In the genomic region with DNA sequence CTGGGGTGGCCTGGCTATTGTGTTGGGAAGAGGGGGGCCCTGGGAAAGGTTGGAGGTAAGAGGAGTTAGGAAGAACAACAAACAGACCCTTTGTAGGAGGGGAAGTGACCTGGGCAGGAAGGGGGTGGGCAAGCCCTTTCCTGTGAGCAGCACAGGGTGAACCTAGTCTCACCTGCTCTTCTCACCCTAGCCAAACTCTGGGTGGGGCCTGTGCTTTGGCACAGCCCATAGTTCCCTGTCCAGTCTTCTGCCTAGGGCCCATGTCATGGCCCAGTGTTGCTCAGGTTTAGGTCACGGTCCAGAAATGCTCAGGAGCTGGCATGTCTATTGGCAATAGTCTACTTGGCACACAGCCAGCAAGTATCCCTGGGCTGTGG, we compare ENCODE assay signal across 10 mouse cellular contexts. TPM values are rescaled to one million over a fixed set of nuclear protein-coding genes. Genes with fewer than 3 reads are reported as not detected.
A peak's percentile ranks its signal among the peaks of the same experiment; 100 is the strongest.
DNase-seq lines count a peak whose midpoint lies in the region; ATAC-seq lines count a peak whose summit lies in the region.
"Had no signal": no experiment of that assay in that cellular context is flagged by ENCODE, and none has a peak within 500 bp of the region (broad histone marks: within the 10 kb centered on the region; RNA-seq: fewer than 3 reads in every experiment).

No protein-coding gene starts in this region.

- H3K27ac ChIP-seq in kidney, embryonic 14.5 days (ENCODE audit: low read depth, low read length) = no peak overlapping the region
- peak overlapping the region; percentile 58 for H3K27ac ChIP-seq in embryonic facial prominence, embryonic 10.5 days (replicated peaks)
- H3K27ac ChIP-seq in intestine, embryonic 14.5 days (ENCODE audit: low read depth) = peak overlapping the region; percentile 62

- no peak overlapping the region for H3K4me3 ChIP-seq in kidney, embryonic 14.5 days (ENCODE audit: low read length)
- peak overlapping the region; percentile 17; the same call in 1 of the 2 replicates for H3K4me3 ChIP-seq in embryonic facial prominence, embryonic 10.5 days
- H3K4me3 ChIP-seq in intestine, embryonic 14.5 days (ENCODE audit: low read depth, low read length) = no peak overlapping the region

- H3K4me1 ChIP-seq in kidney, embryonic 14.5 days (ENCODE audit: control insufficient read depth, insufficient read depth, low read length) = peaks cover 10% of the 10 kb centered on the region; the same call in 1 of the 2 replicates
- peaks cover 26% of the 10 kb centered on the region for H3K4me1 ChIP-seq in embryonic facial prominence, embryonic 10.5 days
- H3K4me1 ChIP-seq in intestine, embryonic 14.5 days (replicated peaks; ENCODE audit: control insufficient read depth, insufficient read depth, low read length) = peaks cover 20% of the 10 kb centered on the region

- no peak overlapping the region for H3K4me2 ChIP-seq in kidney, embryonic 14.5 days (replicated peaks; ENCODE audit: low read depth, low read length)
- 0 out of 2 replicates have a peak overlapping the region, but pooled peaks have one; percentile 14 for H3K4me2 ChIP-seq in intestine, embryonic 14.5 days (ENCODE audit: low read length)

- H3K36me3 ChIP-seq in kidney, embryonic 14.5 days (ENCODE audit: control insufficient read depth, insufficient read depth, low read length) = no peaks in the 10 kb centered on the region
- no peaks in the 10 kb centered on the region for H3K36me3 ChIP-seq in embryonic facial prominence, embryonic 10.5 days (replicated peaks)
- H3K36me3 ChIP-seq in intestine, embryonic 14.5 days (ENCODE audit: control insufficient read depth, insufficient read depth, low read length) = 0 out of 2 replicates have a peak, but pooled peaks cover 2% of the 10 kb centered on the region

- H3K9me3 ChIP-seq in kidney, embryonic 14.5 days (ENCODE audit: control insufficient read depth, low read length) = no peaks in the 10 kb centered on the region
- no peaks in the 10 kb centered on the region for H3K9me3 ChIP-seq in embryonic facial prominence, embryonic 10.5 days
- no peaks in the 10 kb centered on the region for H3K9me3 ChIP-seq in intestine, embryonic 14.5 days (ENCODE audit: control insufficient read depth, low read length)

- peak; percentile 40; the same call in 1 of the 2 replicates for ATAC-seq in kidney, embryonic 14.5 days (ENCODE audit: low FRiP score, low TSS enrichment)
- ATAC-seq in intestine, embryonic 14.5 days (replicated peaks; ENCODE audit: low FRiP score, low TSS enrichment, low read depth) = peak; percentile 42

- no peak for DNase-seq in kidney, adult 11 months
- no peak for DNase-seq in embryonic facial prominence, embryonic 10.5 days (ENCODE audit: low spot score)
- DNase-seq in intestine, embryonic 14.5 days (ENCODE audit: low spot score) = peak; percentile 54
- peak; percentile 33 for DNase-seq in lung, postnatal 10 days
- DNase-seq in layer of hippocampus, adult 8-10 months (ENCODE audit: low spot score in 2 of 2) = no peak
- no peak for DNase-seq in T-cell, adult 2 months (ENCODE audit: low spot score)
- no peak for DNase-seq in thymus, postnatal 4 days

- WGBS in kidney, embryonic 14.5 days = 67% methylated on average over 1 of the region's 1 CpGs
- 74% methylated on average over 1 of the region's 1 CpGs for WGBS in embryonic facial prominence, embryonic 10.5 days
- WGBS in intestine, embryonic 14.5 days = 50% methylated on average over 1 of the region's 1 CpGs

- H3K9ac ChIP-seq in kidney, embryonic 14.5 days (ENCODE audit: low read depth, low read length) = no peak overlapping the region
- H3K9ac ChIP-seq in intestine, embryonic 14.5 days (ENCODE audit: low read length) = no peak overlapping the region

- no peaks in the 10 kb centered on the region for H3K27me3 ChIP-seq in kidney, embryonic 14.5 days (ENCODE audit: control insufficient read depth, insufficient read depth, low read length)
- no peaks in the 10 kb centered on the region for H3K27me3 ChIP-seq in embryonic facial prominence, embryonic 10.5 days (replicated peaks; ENCODE audit: low read depth, poor library complexity, severe bottlenecking)
- H3K27me3 ChIP-seq in intestine, embryonic 14.5 days (replicated peaks; ENCODE audit: control insufficient read depth, insufficient read depth, low read length) = no peaks in the 10 kb centered on the region

RNA-seq across cellular contexts. Expression of a gene that starts 19.6 kb away (rescaled TPM):
- not detected in 2 replicates for polyA plus RNA-seq in kidney, embryonic 14.5 days (2014; fragmentation: Nextera tagmentation; extraction: Ambion mirVana)
- polyA plus RNA-seq in embryonic facial prominence, embryonic 10.5 days (2016; fragmentation: Nextera tagmentation; extraction: Ambion mirVana) = not detected in 2 replicates
- not detected in 2 replicates for polyA plus RNA-seq in intestine, embryonic 14.5 days (2014; fragmentation: Nextera tagmentation; extraction: Ambion mirVana)
- not detected for total RNA-seq in layer of hippocampus, adult 8-10 months (2022)
- total RNA-seq: hematopoietic stem cell, adult 5-6 weeks; neutrophil, adult 5-6 weeks had no signal

RNA-seq across cellular contexts. Expression of a gene that starts 28.1 kb away (rescaled TPM):
- 11.9 and 15.1 TPM in 2 replicates for polyA plus RNA-seq in kidney, embryonic 14.5 days (2014; fragmentation: Nextera tagmentation; extraction: Ambion mirVana)
- polyA plus RNA-seq in embryonic facial prominence, embryonic 10.5 days (2016; fragmentation: Nextera tagmentation; extraction: Ambion mirVana) = 15.6 and 18.4 TPM in 2 replicates
- 10.7 and 11.7 TPM in 2 replicates for polyA plus RNA-seq in intestine, embryonic 14.5 days (2014; fragmentation: Nextera tagmentation; extraction: Ambion mirVana)
- 100 to 1,000 TPM; 143 to 155 (median 148) TPM for total RNA-seq in layer of hippocampus, adult 8-10 months (2022)

Comparison
In these comparisons a context has a peak if more than half of its experiments do, and no peak if none do; other contexts are left out.
1. DNase-seq: peak in intestine, embryonic 14.5 days (single experiment) and lung, postnatal 10 days (single experiment); none in kidney, adult 11 months (single experiment), embryonic facial prominence, embryonic 10.5 days (single experiment), layer of hippocampus, adult 8-10 months (0 of 2), T-cell, adult 2 months (single experiment) and thymus, postnatal 4 days (single experiment).